Mouse (Mus musculus) CH12.LX (cell line): Measurements from ENCODE around the gene Klhl36. TPM values are rescaled to one million over a fixed set of nuclear protein-coding genes. Genes with fewer than 3 reads are reported as not detected.
A peak's percentile ranks its signal among the peaks of the same experiment; 100 is the strongest.
"Not testable (repeated sequence)": the region's sequence is repeated elsewhere in the genome, so short reads cannot be mapped to it uniquely, and the experiment has no call there.

Experiments
- DNase-seq: peaks from one replicate; pipeline ENCODE4 v3.0.0-alpha.2; 2013; ENCODE audit errors: extremely low read depth
- H3K27ac ChIP-seq: 2 replicates; pipeline ENCODE4 v1.5.1; 2012; ENCODE audit warnings: low read depth, mild to moderate bottlenecking, control low read depth, moderate library complexity; ENCODE audit not compliant: insufficient read depth
- H3K27me3 ChIP-seq: replicated peaks from 2 replicates; pipeline ENCODE3; 2012; ENCODE audit warnings: inconsistent platforms
- H3K36me3 ChIP-seq, 2 experiments: replicated peaks in 1 of 2; 2 replicates each; pipeline versions ENCODE3 to v1.6.1; 2012; ENCODE audit warnings: inconsistent platforms in 1 of 2, low read length in 1 of 2, mild to moderate bottlenecking in 1 of 2, mixed read lengths in 1 of 2, moderate library complexity in 1 of 2; ENCODE audit not compliant: control insufficient read depth in 1 of 2, insufficient read depth in 1 of 2
- H3K4me1 ChIP-seq, 2 experiments: 2 replicates each; pipeline ENCODE4 v1.6.1; 2012; ENCODE audit warnings: inconsistent platforms in 1 of 2, moderate library complexity in 1 of 2; ENCODE audit not compliant: insufficient read depth in 2 of 2, control insufficient read depth in 1 of 2
- H3K4me2 ChIP-seq: 2 replicates; pipeline ENCODE4 v1.6.1; 2012; ENCODE audit warnings: low read depth, mild to moderate bottlenecking, control low read depth; ENCODE audit not compliant: poor library complexity, insufficient read depth, severe bottlenecking
- H3K4me3 ChIP-seq, 3 experiments: fragments of 150-350 bp in 1 of 3; sonication (generic) in 1 of 3; replicated peaks in 1 of 3; 2 replicates each; pipeline versions ENCODE3 to v1.5.1; 2011 to 2012; ENCODE audit warnings: low read depth in 2 of 3, low read length in 2 of 3, mild to moderate bottlenecking in 2 of 3, moderate library complexity in 2 of 3, control low read depth in 1 of 3, improper control_type of control experiment in 1 of 3, inconsistent platforms in 1 of 3, mixed read lengths in 1 of 3; ENCODE audit not compliant: poor library complexity in 1 of 3
- H3K79me2 ChIP-seq: replicated peaks from 2 replicates; pipeline ENCODE4 v1.6.1; 2012; ENCODE audit warnings: mild to moderate bottlenecking, moderate library complexity; ENCODE audit not compliant: control insufficient read depth, poor library complexity, insufficient read depth, severe bottlenecking; ENCODE audit errors: extremely low read depth
- H3K9ac ChIP-seq: 2 replicates; pipeline ENCODE4 v1.6.1; 2012; ENCODE audit warnings: low read depth, mild to moderate bottlenecking, control low read depth, moderate library complexity; ENCODE audit not compliant: insufficient read depth
- H3K9me3 ChIP-seq: replicated peaks from 2 replicates; pipeline ENCODE3; 2012; ENCODE audit warnings: low read length, inconsistent platforms, mixed read lengths
- E2F4 ChIP-seq: IDR thresholded peaks from 2 replicates; pipeline ENCODE4 v1.6.1; 2011; ENCODE audit warnings: low read depth, low read length, improper control_type of control experiment; ENCODE audit not compliant: insufficient replicate concordance
- GABPA ChIP-seq: IDR thresholded peaks from 2 replicates; pipeline ENCODE4 v1.6.1; 2012; ENCODE audit warnings: low read depth, low read length, improper control_type of control experiment, inconsistent platforms; ENCODE audit not compliant: insufficient replicate concordance
- KAT2A ChIP-seq: IDR thresholded peaks from 2 replicates; pipeline ENCODE4 v1.6.1; 2012; ENCODE audit warnings: low read length, improper control_type of control experiment, inconsistent platforms; ENCODE audit not compliant: insufficient replicate concordance
- MEF2A ChIP-seq: IDR thresholded peaks from 2 replicates; pipeline ENCODE4 v1.6.1; 2014; ENCODE audit warnings: low read depth, mild to moderate bottlenecking, inconsistent platforms, low read length, improper control_type of control experiment, borderline replicate concordance
- MXI1 ChIP-seq: IDR thresholded peaks from 2 replicates; pipeline ENCODE4 v1.6.1; 2011; ENCODE audit warnings: mild to moderate bottlenecking, low read depth, low read length, improper control_type of control experiment
- NELFE ChIP-seq: IDR thresholded peaks from 2 replicates; pipeline ENCODE4 v1.6.1; 2011; ENCODE audit warnings: low read depth, low read length, improper control_type of control experiment
- NRF1 ChIP-seq: IDR thresholded peaks from 2 replicates; pipeline ENCODE4 v1.6.1; 2014; ENCODE audit warnings: low read depth, mild to moderate bottlenecking, inconsistent platforms, low read length, improper control_type of control experiment, moderate library complexity
- POLR2A ChIP-seq: IDR thresholded peaks from 2 replicates; pipeline ENCODE4 v1.6.1; 2011; ENCODE audit warnings: low read depth, mild to moderate bottlenecking, improper control_type of control experiment, low read length
- POLR2AphosphoS2 ChIP-seq: IDR thresholded peaks from 2 replicates; pipeline ENCODE4 v1.6.1; 2011; ENCODE audit warnings: low read depth, low read length, improper control_type of control experiment
- RAD21 ChIP-seq: IDR thresholded peaks from 2 replicates; pipeline ENCODE4 v1.6.1; 2011; ENCODE audit warnings: low read depth, mild to moderate bottlenecking, low read length, improper control_type of control experiment, moderate library complexity
- RCOR1 ChIP-seq: conservative IDR thresholded peaks from 2 replicates; pipeline ENCODE4 v1.6.1; 2012; ENCODE audit warnings: low read depth, mild to moderate bottlenecking, inconsistent platforms, low read length, improper control_type of control experiment
- SIN3A ChIP-seq: IDR thresholded peaks from 2 replicates; pipeline ENCODE4 v1.6.1; 2012; ENCODE audit warnings: low read length, improper control_type of control experiment, inconsistent platforms
- SMC3 ChIP-seq: IDR thresholded peaks from 2 replicates; pipeline ENCODE4 v1.6.1; 2011; ENCODE audit warnings: low read depth, low read length, improper control_type of control experiment
- TBP ChIP-seq: conservative IDR thresholded peaks from 2 replicates; pipeline ENCODE4 v1.6.1; 2011; ENCODE audit warnings: low read depth, low read length, improper control_type of control experiment
- TCF12 ChIP-seq: IDR thresholded peaks from 2 replicates; pipeline ENCODE4 v1.6.1; 2014; ENCODE audit warnings: low read depth, mild to moderate bottlenecking, inconsistent platforms, low read length, improper control_type of control experiment
- UBTF ChIP-seq: IDR thresholded peaks from 2 replicates; pipeline ENCODE4 v1.6.1; 2012; ENCODE audit warnings: low read depth, mild to moderate bottlenecking, inconsistent platforms, low read length, improper control_type of control experiment, moderate library complexity
- USF2 ChIP-seq: conservative IDR thresholded peaks from 2 replicates; pipeline ENCODE4 v1.6.1; 2011; ENCODE audit warnings: low read depth, low read length, improper control_type of control experiment
- dilution Hi-C: fragments of 300-500 bp; cut with MboI; formaldehyde crosslinking; loops from 2 replicates; pipeline ENCODE4 v1.14.3; 2020; ENCODE audit warnings: low sequenced_read_pairs; ENCODE audit not compliant: extremely low pct_unique_long_range_greater_than_20kb, extremely low pct_ligation_motif_present
- in situ Hi-C: fragments of 300-500 bp; cut with MboI; formaldehyde crosslinking; loops from 3 replicates; pipeline ENCODE4 v1.14.3; 2019; ENCODE audit warnings: low sequenced_read_pairs, low pct_ligation_motif_present, low pct_unique_long_range_greater_than_20kb, mixed read lengths
- polyA plus RNA-seq: library from polyadenylated mRNA; unstranded; fragments of >175 nt; gene quantifications from 2 replicates; pipeline ENCODE4 v1.2.1, GENCODE M21; 2012; ENCODE audit warnings: low read depth; ENCODE audit not compliant: insufficient read length
- total RNA-seq, 2 experiments: library from RNA; depleted of rRNA; stranded (reverse); fragments of 300-350 nt in 1 of 2; fragments of >200 nt in 1 of 2; gene quantifications; 2 replicates each; pipeline ENCODE4 v1.2.3; 2012 to 2014

Klhl36 gene
- total and polyA plus RNA-seq, 3 experiments: 3.0 to 7.9 (median 3.1) TPM

DNA sequence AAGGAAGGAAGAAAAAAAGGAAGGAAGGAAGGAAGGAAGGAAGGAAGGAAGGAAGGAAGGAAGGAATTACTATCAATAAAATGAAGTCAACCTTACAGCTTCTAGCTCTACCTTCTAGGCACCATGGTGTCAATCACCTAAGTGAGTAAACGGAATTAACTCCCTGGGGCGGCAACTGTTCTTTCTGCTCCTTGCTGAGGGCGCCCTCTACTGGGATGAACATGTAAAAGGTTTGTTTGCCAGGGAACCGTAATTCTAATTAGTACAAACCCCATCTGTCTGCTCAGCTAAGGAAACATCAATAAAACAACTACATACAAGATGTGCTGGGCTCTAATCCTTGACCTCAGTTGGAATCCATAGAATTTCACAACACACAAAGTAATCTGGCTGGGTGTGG is 18.6 kb upstream of the Klhl36 start (continued):
- TF ChIP-seq NELFE (no peak), RCOR1 (no peak), POLR2AphosphoS2 (no peak), NRF1 (no peak), MEF2A (no peak), USF2 (no peak), POLR2A (no peak), RAD21 (peak; percentile 96), SIN3A (no peak), GABPA (no peak), E2F4 (no peak), UBTF (no peak), KAT2A (no peak), MXI1 (no peak), SMC3 (peak; percentile 93), TBP (no peak), TCF12 (no peak)

GRCm38 (mm10) chr8:119844577-119844976 is 17.5 kb upstream of the Klhl36 start:
- Histone ChIP-seq H3K4me1 (peaks cover 0 to 13% of the 10 kb centered on the region in 2 experiments; a peak in 2 of 4 replicates), H3K4me2 (no peak overlapping the region), H3K27me3 (peaks cover 11% of the 10 kb centered on the region), H3K27ac (no peak overlapping the region), H3K9ac (no peak overlapping the region), H3K4me3 (no peak overlapping the region), H3K79me2 (no peaks in the 10 kb centered on the region), H3K9me3 (peaks cover 7% of the 10 kb centered on the region), H3K36me3 (no peaks in the 10 kb centered on the region)
- in situ Hi-C loops (loop anchor here (5.0 to 10.0 kb wide), 2 partner anchors 62 to 140 kb away; partner anchors contain the start of gene Atp2c2), dilution Hi-C loops (no loop called here)
- TF ChIP-seq SMC3: no peak
- DNase-seq: no peak

GRCm38 (mm10) chr8:119845741-119846140 is 16.3 kb upstream of the Klhl36 start:
- in situ Hi-C loops: loop anchor here (10.0 kb wide), 1 partner anchor 141 kb away; the partner anchor contains the start of gene Atp2c2
- H3K27me3 ChIP-seq: peaks cover 11% of the 10 kb centered on the region
- H3K4me1 ChIP-seq, H3K27ac ChIP-seq, H3K79me2 ChIP-seq, H3K36me3 ChIP-seq, H3K4me2 ChIP-seq, H3K4me3 ChIP-seq, dilution Hi-C loops, DNase-seq, H3K9ac ChIP-seq, H3K9me3 ChIP-seq: not testable (repeated sequence)
